Mouse (Mus musculus): ENCODE results near the gene Nfkbid. TPM values are rescaled to one million over a fixed set of nuclear protein-coding genes. Genes with fewer than 3 reads are reported as not detected.
"Not testable (repeated sequence)": the region's sequence is repeated elsewhere in the genome, so short reads cannot be mapped to it uniquely, and the experiment has no call there.

Nfkbid gene
- polyA plus RNA-seq, 1 experiment: 34.2 TPM

DNA sequence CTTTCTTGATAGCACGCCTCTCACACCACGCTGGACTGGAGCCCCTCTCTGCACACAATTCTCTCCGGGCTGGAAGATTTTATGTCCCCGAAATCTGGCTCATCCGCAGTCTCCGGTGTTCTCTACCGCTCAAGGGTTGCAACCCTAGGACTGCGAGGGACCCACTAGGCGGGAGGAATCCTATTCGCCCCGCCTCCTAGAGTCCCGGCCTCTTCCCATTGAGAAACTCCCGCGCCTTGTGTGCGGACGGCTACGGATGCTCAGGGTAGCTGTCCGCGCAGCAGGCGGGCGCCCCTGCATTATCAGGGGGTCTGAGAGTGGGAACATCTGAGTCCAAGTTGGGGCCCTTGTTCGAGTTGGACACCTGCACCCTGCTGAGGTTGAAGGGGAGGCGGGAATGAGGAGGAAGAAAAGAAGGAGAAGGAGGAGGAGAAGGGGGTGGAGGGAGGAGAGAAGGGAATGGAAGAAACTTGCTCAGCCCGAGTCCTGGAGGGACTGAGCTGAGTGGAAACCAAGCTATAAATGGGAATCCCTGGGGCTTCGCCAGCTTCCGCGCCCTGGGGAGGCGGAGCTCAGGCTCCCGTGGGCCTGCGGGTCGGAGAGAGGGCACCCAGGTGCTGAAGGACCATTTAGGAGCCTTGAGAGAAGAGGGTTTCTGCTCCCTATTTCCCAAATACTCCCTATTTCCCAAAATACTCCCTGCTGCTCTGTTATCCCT is 35.5 kb downstream of the Nfkbid start:
- H3K27ac ChIP-seq (ENCODE audit: control insufficient read depth, insufficient read depth, low read depth, low read length, poor library complexity): no peak overlapping the region
- H3K4me3 ChIP-seq (replicated peaks; ENCODE audit: control insufficient read depth, low read depth, low read length): no peak overlapping the region
- TF ChIP-seq POLR2A (IDR thresholded peaks at IDR 0.05; ENCODE audit: borderline replicate concordance, control insufficient read depth, low read depth, low read length) (no peak), CTCF (IDR thresholded peaks at IDR 0.05; ENCODE audit: control insufficient read depth, insufficient read depth, low read length) (no peak)
- WGBS: 6% methylated on average over 31 of the region's 31 CpGs
- H3K4me1 ChIP-seq (ENCODE audit: control insufficient read depth, insufficient read depth, low read length): peaks cover 1% of the 10 kb centered on the region; the same call in 1 of the 2 replicates

DNA sequence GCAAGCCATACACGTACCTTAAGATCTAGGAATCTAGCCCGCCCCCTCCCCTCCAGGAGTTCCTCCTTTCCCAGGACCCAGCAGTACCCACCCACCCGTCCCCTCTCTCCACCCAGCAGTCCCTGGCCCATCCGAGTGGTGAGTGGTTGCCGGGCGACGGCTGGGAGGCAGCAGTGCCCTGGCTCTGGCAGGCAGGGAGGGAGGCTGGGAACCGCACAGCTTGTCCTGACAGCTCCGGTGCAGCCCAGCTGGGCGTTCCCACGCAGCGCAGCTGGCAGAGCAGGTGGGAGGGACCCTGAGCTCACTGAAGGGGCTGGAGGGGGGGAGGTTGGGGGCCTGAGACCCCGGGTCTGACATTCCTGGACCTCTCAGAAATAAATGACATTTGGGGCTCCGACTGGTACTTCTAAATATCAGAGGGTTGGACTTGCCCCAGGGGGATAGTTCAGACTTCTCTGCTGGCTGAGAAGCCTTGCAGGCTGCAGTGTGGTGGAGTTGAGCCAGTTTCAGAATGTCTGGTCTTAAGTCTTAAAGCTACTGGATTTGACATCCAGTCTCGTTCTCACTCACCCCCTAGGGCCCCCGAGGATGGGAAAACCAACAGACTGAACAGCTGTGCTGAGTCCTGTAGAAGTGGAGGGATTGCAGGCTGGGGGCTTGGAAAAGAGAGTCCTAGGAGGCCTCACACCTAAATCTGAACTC is 36.2 kb downstream of the Nfkbid start, which contains the start of the genes Kirrel2 and Nphs1:
Kirrel2 (minus strand) TSS at position 62 of the 702 bp plus-strand sequence.
Nphs1 (plus strand) TSS at position 687 of the 702 bp plus-strand sequence.
- WGBS: 8% methylated on average over 16 of the region's 16 CpGs
- Histone ChIP-seq H3K27ac (ENCODE audit: control insufficient read depth, insufficient read depth, low read depth, low read length, poor library complexity) (no peak within 1 kb of the TSS), H3K4me3 (replicated peaks; ENCODE audit: control insufficient read depth, low read depth, low read length) (no peak within 1 kb of the TSS), H3K4me1 (ENCODE audit: control insufficient read depth, insufficient read depth, low read length) (peaks cover 1% of the 10 kb centered on the region; the same call in 1 of the 2 replicates)
- TF ChIP-seq CTCF (IDR thresholded peaks at IDR 0.05; ENCODE audit: control insufficient read depth, insufficient read depth, low read length) (no peak), POLR2A (IDR thresholded peaks at IDR 0.05; ENCODE audit: borderline replicate concordance, control insufficient read depth, low read depth, low read length) (no peak)

GRCm38 (mm10) chr7:30459484-30459883 is 38.0 kb downstream of the Nfkbid start:
- TF ChIP-seq POLR2A (IDR thresholded peaks at IDR 0.05; ENCODE audit: borderline replicate concordance, control insufficient read depth, low read depth, low read length) (no peak), CTCF (IDR thresholded peaks at IDR 0.05; ENCODE audit: control insufficient read depth, insufficient read depth, low read length) (no peak)
- H3K4me3 ChIP-seq (replicated peaks; ENCODE audit: control insufficient read depth, low read depth, low read length): no peak overlapping the region
- 32% methylated on average over 6 of the region's 6 CpGs for WGBS
- no peak overlapping the region for H3K27ac ChIP-seq (ENCODE audit: control insufficient read depth, insufficient read depth, low read depth, low read length, poor library complexity)
- no peaks in the 10 kb centered on the region for H3K4me1 ChIP-seq (ENCODE audit: control insufficient read depth, insufficient read depth, low read length)

GRCm38 (mm10) chr7:30463568-30463967 is 42.0 kb downstream of the Nfkbid start:
- WGBS: 42% methylated on average over 7 of the region's 7 CpGs
- no peak overlapping the region for H3K27ac ChIP-seq (ENCODE audit: control insufficient read depth, insufficient read depth, low read depth, low read length, poor library complexity)
- H3K4me1 ChIP-seq (ENCODE audit: control insufficient read depth, insufficient read depth, low read length): no peaks in the 10 kb centered on the region
- no peak for TF ChIP-seq CTCF (IDR thresholded peaks at IDR 0.05; ENCODE audit: control insufficient read depth, insufficient read depth, low read length)
- no peak for TF ChIP-seq POLR2A (IDR thresholded peaks at IDR 0.05; ENCODE audit: borderline replicate concordance, control insufficient read depth, low read depth, low read length)
- no peak overlapping the region for H3K4me3 ChIP-seq (replicated peaks; ENCODE audit: control insufficient read depth, low read depth, low read length)

GRCm38 (mm10) chr7:30463996-30464395 is 42.5 kb downstream of the Nfkbid start:
- no peak overlapping the region for H3K27ac ChIP-seq (ENCODE audit: control insufficient read depth, insufficient read depth, low read depth, low read length, poor library complexity)
- 22% methylated on average over 4 of the region's 4 CpGs for WGBS
- no peak overlapping the region for H3K4me3 ChIP-seq (replicated peaks; ENCODE audit: control insufficient read depth, low read depth, low read length)
- TF ChIP-seq POLR2A (IDR thresholded peaks at IDR 0.05; ENCODE audit: borderline replicate concordance, control insufficient read depth, low read depth, low read length) (no peak), CTCF (IDR thresholded peaks at IDR 0.05; ENCODE audit: control insufficient read depth, insufficient read depth, low read length) (no peak)
- H3K4me1 ChIP-seq (ENCODE audit: control insufficient read depth, insufficient read depth, low read length): no peaks in the 10 kb centered on the region

GRCm38 (mm10) chr7:30464816-30465300 is 43.3 kb downstream of the Nfkbid start:
- Histone ChIP-seq H3K27ac (ENCODE audit: control insufficient read depth, insufficient read depth, low read depth, low read length, poor library complexity) (no peak overlapping the region), H3K4me1 (ENCODE audit: control insufficient read depth, insufficient read depth, low read length) (no peaks in the 10 kb centered on the region), H3K4me3 (replicated peaks; ENCODE audit: control insufficient read depth, low read depth, low read length) (no peak overlapping the region)
- 21% methylated on average over 6 of the region's 6 CpGs for WGBS
- TF ChIP-seq CTCF (IDR thresholded peaks at IDR 0.05; ENCODE audit: control insufficient read depth, insufficient read depth, low read length) (no peak), POLR2A (IDR thresholded peaks at IDR 0.05; ENCODE audit: borderline replicate concordance, control insufficient read depth, low read depth, low read length) (no peak)

- Histone ChIP-seq H3K4me1 (ENCODE audit: control insufficient read depth, insufficient read depth, low read length) (no peaks in the 10 kb centered on the region), H3K4me3 (replicated peaks; ENCODE audit: control insufficient read depth, low read depth, low read length) (no peak overlapping the region), H3K27ac (ENCODE audit: control insufficient read depth, insufficient read depth, low read depth, low read length, poor library complexity) (no peak overlapping the region)
- TF ChIP-seq CTCF (IDR thresholded peaks at IDR 0.05; ENCODE audit: control insufficient read depth, insufficient read depth, low read length) (peak; percentile 80), POLR2A (IDR thresholded peaks at IDR 0.05; ENCODE audit: borderline replicate concordance, control insufficient read depth, low read depth, low read length) (no peak)
- 48% methylated on average over 5 of the region's 5 CpGs for WGBS
Measured at GRCm38 (mm10) chr7:30472411-30472810, 50.9 kb downstream of the Nfkbid start.

- H3K4me1 ChIP-seq (ENCODE audit: control insufficient read depth, insufficient read depth, low read length): no peaks in the 10 kb centered on the region; the same call in 1 of the 2 replicates
- TF ChIP-seq CTCF (IDR thresholded peaks at IDR 0.05; ENCODE audit: control insufficient read depth, insufficient read depth, low read length): no peak
- no peak for TF ChIP-seq POLR2A (IDR thresholded peaks at IDR 0.05; ENCODE audit: borderline replicate concordance, control insufficient read depth, low read depth, low read length)
- H3K4me3 ChIP-seq (replicated peaks; ENCODE audit: control insufficient read depth, low read depth, low read length): no peak overlapping the region
- 60% methylated on average over 4 of the region's 4 CpGs for WGBS
- no peak overlapping the region for H3K27ac ChIP-seq (ENCODE audit: control insufficient read depth, insufficient read depth, low read depth, low read length, poor library complexity)
Measured at GRCm38 (mm10) chr7:30474999-30475398, 53.5 kb downstream of the Nfkbid start.

DNA sequence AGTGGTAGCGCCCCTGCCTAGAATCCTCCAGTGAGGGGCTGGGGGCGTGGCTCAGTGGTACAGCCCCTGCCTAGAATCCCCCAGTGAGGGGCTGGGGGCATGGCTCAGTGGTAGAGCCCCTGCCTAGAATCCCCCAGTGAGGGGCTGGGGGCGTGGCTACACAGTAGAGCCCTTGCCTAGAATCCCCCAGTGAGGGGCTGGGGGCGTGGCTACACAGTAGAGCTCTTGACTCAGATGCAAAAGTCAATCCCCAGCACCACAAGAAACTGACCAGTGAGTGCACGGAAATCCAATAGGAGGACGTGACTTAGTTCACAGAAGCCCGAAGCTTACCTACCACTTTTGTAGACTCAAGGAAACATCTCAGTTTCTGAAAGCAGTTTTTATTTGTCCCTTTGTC is 54.6 kb downstream of the Nfkbid start:
- not testable (repeated sequence) for H3K27ac ChIP-seq (ENCODE audit: control insufficient read depth, insufficient read depth, low read depth, low read length, poor library complexity); H3K4me3 ChIP-seq (replicated peaks; ENCODE audit: control insufficient read depth, low read depth, low read length); H3K4me1 ChIP-seq (ENCODE audit: control insufficient read depth, insufficient read depth, low read length)
- WGBS: 75% methylated on average over 7 of the region's 7 CpGs
